Mouse (Mus musculus): ENCODE data around the gene Cyfip1.

DNA sequence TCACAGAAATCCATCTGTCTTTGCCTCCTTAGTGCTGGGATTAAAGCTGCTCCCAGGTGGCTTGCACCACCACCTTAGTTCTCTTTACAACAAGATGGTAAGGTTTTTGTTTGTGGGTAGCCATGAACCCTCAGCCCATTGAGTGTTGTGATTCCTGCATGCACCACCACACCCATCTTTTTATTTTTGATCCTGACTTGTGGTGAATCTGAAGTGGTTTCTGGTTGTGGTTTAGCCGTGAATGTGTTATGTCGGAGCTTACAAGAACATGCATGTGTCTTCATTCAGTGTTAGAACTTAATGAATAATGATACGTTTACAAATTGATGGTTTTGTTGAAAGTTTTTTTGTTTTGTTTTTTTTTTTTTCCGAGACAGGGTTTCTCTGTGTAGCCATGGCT, 48.5 kb downstream of the Cyfip1 start:
- TF ChIP-seq CTCF (IDR thresholded peaks at IDR 0.05; ENCODE audit: control insufficient read depth, insufficient read depth, insufficient read length) (no peak), MYOG (IDR thresholded peaks at IDR 0.05; ENCODE audit: control insufficient read depth, extremely low read depth, insufficient read length) (no peak), MAX (IDR thresholded peaks at IDR 0.05) (no peak), USF1 (IDR thresholded peaks at IDR 0.05; ENCODE audit: low read depth) (no peak)

All from C2C12 (cell line).